Mouse (Mus musculus) lung, embryonic 15.5 days (tissue): ENCODE data around the gene Steap3. TPM values are rescaled to one million over a fixed set of nuclear protein-coding genes. Genes with fewer than 3 reads are reported as not detected.

Experiments
- polyA plus RNA-seq: library from polyadenylated mRNA; unstranded; fragments of >200 nt; fragmentation: Nextera tagmentation; extraction: Ambion mirVana; gene quantifications from 2 replicates; pipeline ENCODE4 v1.2.1, GENCODE M21; 2015

Steap3 gene
- polyA plus RNA-seq, 1 experiment from 2014 or later = 3.0 TPM

Other genes with a start within 250 kb of the Steap3 start
- 9.0 and 9.1 TPM in 2 replicates for gene Tmem37, start 198.6 kb downstream of the Steap3 start, polyA plus RNA-seq
- gene Dbi, start 151.6 kb downstream of the Steap3 start, polyA plus RNA-seq = 442 and 452 TPM in 2 replicates
- gene 3110009E18Rik, start 151.5 kb downstream of the Steap3 start, polyA plus RNA-seq = 14.4 and 14.7 TPM in 2 replicates
- gene C1ql2, start 67.9 kb upstream of the Steap3 start, polyA plus RNA-seq = 0.10 TPM in 1 of 2 replicates, not detected in the other
- 0.08 and 0.30 TPM in 2 replicates for gene Marco, start 232.3 kb upstream of the Steap3 start, polyA plus RNA-seq